Mouse (Mus musculus): ENCODE measurements around the gene Ceacam19. TPM values are rescaled to one million over a fixed set of nuclear protein-coding genes. Genes with fewer than 3 reads are reported as not detected.

The Ceacam19 gene
- polyA plus RNA-seq, 1 experiment, result not detected

- 87% methylated on average over 23 of the region's 23 CpGs for WGBS
- Histone ChIP-seq H3K27ac (ENCODE audit: control insufficient read depth, insufficient read depth, low read depth, low read length, poor library complexity) (no peak overlapping the region), H3K4me1 (ENCODE audit: control insufficient read depth, insufficient read depth, low read length) (no peaks in the 10 kb centered on the region), H3K4me3 (replicated peaks; ENCODE audit: control insufficient read depth, low read depth, low read length) (no peak overlapping the region)
- TF ChIP-seq POLR2A (IDR thresholded peaks at IDR 0.05; ENCODE audit: borderline replicate concordance, control insufficient read depth, low read depth, low read length) (no peak), CTCF (IDR thresholded peaks at IDR 0.05; ENCODE audit: control insufficient read depth, insufficient read depth, low read length) (no peak)
These were observed 24.1 kb upstream of the Ceacam19 start for GRCm38 (mm10) chr7:19911695-19912524.

GRCm38 (mm10) chr7:19911292-19911658 is 23.5 kb upstream of the Ceacam19 start:
- TF ChIP-seq POLR2A (IDR thresholded peaks at IDR 0.05; ENCODE audit: borderline replicate concordance, control insufficient read depth, low read depth, low read length), result no peak
- TF ChIP-seq CTCF (IDR thresholded peaks at IDR 0.05; ENCODE audit: control insufficient read depth, insufficient read depth, low read length), result no peak
- H3K4me1 ChIP-seq (ENCODE audit: control insufficient read depth, insufficient read depth, low read length), result no peaks in the 10 kb centered on the region
- H3K27ac ChIP-seq (ENCODE audit: control insufficient read depth, insufficient read depth, low read depth, low read length, poor library complexity), result no peak overlapping the region
- WGBS, result 73% methylated on average over 6 of the region's 6 CpGs
- H3K4me3 ChIP-seq (replicated peaks; ENCODE audit: control insufficient read depth, low read depth, low read length), result no peak overlapping the region

- Histone ChIP-seq H3K27ac (ENCODE audit: control insufficient read depth, insufficient read depth, low read depth, low read length, poor library complexity) (no peak overlapping the region), H3K4me3 (replicated peaks; ENCODE audit: control insufficient read depth, low read depth, low read length) (no peak overlapping the region), H3K4me1 (ENCODE audit: control insufficient read depth, insufficient read depth, low read length) (no peaks in the 10 kb centered on the region)
- 49% methylated on average over 21 of the region's 21 CpGs for WGBS
- TF ChIP-seq POLR2A (IDR thresholded peaks at IDR 0.05; ENCODE audit: borderline replicate concordance, control insufficient read depth, low read depth, low read length) (no peak), CTCF (IDR thresholded peaks at IDR 0.05; ENCODE audit: control insufficient read depth, insufficient read depth, low read length) (peak; percentile 94)
These were observed 22.9 kb upstream of the Ceacam19 start for GRCm38 (mm10) chr7:19910421-19911291.

GRCm38 (mm10) chr7:19889881-19890280 is 2.1 kb upstream of the Ceacam19 start:
- Histone ChIP-seq H3K4me3 (replicated peaks; ENCODE audit: control insufficient read depth, low read depth, low read length) (no peak overlapping the region), H3K27ac (ENCODE audit: control insufficient read depth, insufficient read depth, low read depth, low read length, poor library complexity) (no peak overlapping the region), H3K4me1 (ENCODE audit: control insufficient read depth, insufficient read depth, low read length) (no peaks in the 10 kb centered on the region; the same call in 1 of the 2 replicates)
- TF ChIP-seq CTCF (IDR thresholded peaks at IDR 0.05; ENCODE audit: control insufficient read depth, insufficient read depth, low read length) (peak; percentile 77), POLR2A (IDR thresholded peaks at IDR 0.05; ENCODE audit: borderline replicate concordance, control insufficient read depth, low read depth, low read length) (no peak)
- WGBS, result 34% methylated on average over 8 of the region's 8 CpGs

- WGBS, result 81% methylated on average over 8 of the region's 8 CpGs
- peaks cover 1% of the 10 kb centered on the region for H3K4me1 ChIP-seq (ENCODE audit: control insufficient read depth, insufficient read depth, low read length)
- no peak overlapping the region for H3K4me3 ChIP-seq (replicated peaks; ENCODE audit: control insufficient read depth, low read depth, low read length)
- TF ChIP-seq POLR2A (IDR thresholded peaks at IDR 0.05; ENCODE audit: borderline replicate concordance, control insufficient read depth, low read depth, low read length) (no peak), CTCF (IDR thresholded peaks at IDR 0.05; ENCODE audit: control insufficient read depth, insufficient read depth, low read length) (no peak)
- H3K27ac ChIP-seq (ENCODE audit: control insufficient read depth, insufficient read depth, low read depth, low read length, poor library complexity), result no peak overlapping the region
These were observed 7.0 kb downstream of the Ceacam19 start for GRCm38 (mm10) chr7:19880754-19881153.

GRCm38 (mm10) chr7:19876781-19877425 is 10.9 kb downstream of the Ceacam19 start:
- 14% methylated on average over 14 of the region's 14 CpGs for WGBS
- Histone ChIP-seq H3K4me3 (replicated peaks; ENCODE audit: control insufficient read depth, low read depth, low read length) (no peak overlapping the region), H3K4me1 (ENCODE audit: control insufficient read depth, insufficient read depth, low read length) (peaks cover 3% of the 10 kb centered on the region), H3K27ac (ENCODE audit: control insufficient read depth, insufficient read depth, low read depth, low read length, poor library complexity) (peak overlapping the region; percentile 11; the same call in 1 of the 2 replicates)
- no peak for TF ChIP-seq CTCF (IDR thresholded peaks at IDR 0.05; ENCODE audit: control insufficient read depth, insufficient read depth, low read length)
- TF ChIP-seq POLR2A (IDR thresholded peaks at IDR 0.05; ENCODE audit: borderline replicate concordance, control insufficient read depth, low read depth, low read length), result no peak

GRCm38 (mm10) chr7:19875948-19876682 is 11.7 kb downstream of the Ceacam19 start:
- peaks cover 5% of the 10 kb centered on the region for H3K4me1 ChIP-seq (ENCODE audit: control insufficient read depth, insufficient read depth, low read length)
- TF ChIP-seq POLR2A (IDR thresholded peaks at IDR 0.05; ENCODE audit: borderline replicate concordance, control insufficient read depth, low read depth, low read length) (no peak), CTCF (IDR thresholded peaks at IDR 0.05; ENCODE audit: control insufficient read depth, insufficient read depth, low read length) (no peak)
- H3K4me3 ChIP-seq (replicated peaks; ENCODE audit: control insufficient read depth, low read depth, low read length), result no peak overlapping the region
- WGBS, result 27% methylated on average over 13 of the region's 13 CpGs
- H3K27ac ChIP-seq (ENCODE audit: control insufficient read depth, insufficient read depth, low read depth, low read length, poor library complexity), result no peak overlapping the region
